Mouse (Mus musculus): ENCODE results near the gene Gm11549.

DNA sequence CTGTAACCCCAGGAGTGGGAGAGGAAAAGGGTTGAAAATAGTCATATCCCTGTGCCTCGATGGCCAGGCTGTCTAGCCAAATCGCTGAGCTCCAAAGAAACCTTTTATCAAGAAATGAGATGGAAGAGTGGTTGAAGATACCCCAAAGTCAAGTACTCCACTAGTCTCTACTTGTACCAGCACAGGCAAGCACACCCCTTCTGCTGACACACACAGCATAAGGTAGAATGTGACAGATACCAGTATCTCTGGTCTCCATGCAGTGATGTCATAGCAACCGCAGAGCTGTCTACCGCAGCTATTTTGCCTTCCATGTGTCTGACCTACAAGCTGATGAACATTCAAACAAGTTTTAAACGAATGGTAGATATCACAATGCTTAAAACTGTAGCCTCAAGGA is 48.2 kb upstream of the Gm11549 start:
- TF ChIP-seq POLR2A (IDR thresholded peaks at IDR 0.05; ENCODE audit: insufficient read depth, low read depth, low read length) (no peak), CTCF (IDR thresholded peaks at IDR 0.05; ENCODE audit: insufficient read depth, low read depth, low read length) (no peak)
